Mouse (Mus musculus) hindlimb bud, embryonic 11.5 days (tissue): ENCODE results near the gene Sparcl1.

Experiments
- DNase-seq: peaks from one replicate; pipeline ENCODE4 v3.0.0-alpha.2; 2012; ENCODE audit warnings: low read depth, low spot score; ENCODE audit errors: extremely low spot score

Sparcl1 gene

DNA sequence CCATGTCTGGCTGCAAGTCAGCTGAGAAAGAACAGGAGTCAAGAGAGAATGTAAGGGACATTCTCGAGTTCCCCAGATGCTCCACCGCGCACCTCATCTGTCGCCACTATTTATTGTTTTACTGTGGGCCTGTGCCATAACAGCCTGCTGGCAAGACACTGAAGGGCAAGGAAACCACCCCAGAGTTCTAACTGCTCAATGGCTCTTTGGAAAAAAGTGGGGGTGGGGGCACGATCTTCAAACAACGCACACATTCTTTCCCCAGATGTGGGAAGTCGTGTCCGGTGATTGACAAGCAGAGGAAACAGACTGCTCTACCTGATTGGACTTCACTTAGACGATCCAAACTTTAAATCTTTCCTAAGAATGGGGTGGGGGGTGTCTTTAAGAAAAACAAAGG, 1.5 kb downstream of the Sparcl1 start:
- no peak for DNase-seq

DNA sequence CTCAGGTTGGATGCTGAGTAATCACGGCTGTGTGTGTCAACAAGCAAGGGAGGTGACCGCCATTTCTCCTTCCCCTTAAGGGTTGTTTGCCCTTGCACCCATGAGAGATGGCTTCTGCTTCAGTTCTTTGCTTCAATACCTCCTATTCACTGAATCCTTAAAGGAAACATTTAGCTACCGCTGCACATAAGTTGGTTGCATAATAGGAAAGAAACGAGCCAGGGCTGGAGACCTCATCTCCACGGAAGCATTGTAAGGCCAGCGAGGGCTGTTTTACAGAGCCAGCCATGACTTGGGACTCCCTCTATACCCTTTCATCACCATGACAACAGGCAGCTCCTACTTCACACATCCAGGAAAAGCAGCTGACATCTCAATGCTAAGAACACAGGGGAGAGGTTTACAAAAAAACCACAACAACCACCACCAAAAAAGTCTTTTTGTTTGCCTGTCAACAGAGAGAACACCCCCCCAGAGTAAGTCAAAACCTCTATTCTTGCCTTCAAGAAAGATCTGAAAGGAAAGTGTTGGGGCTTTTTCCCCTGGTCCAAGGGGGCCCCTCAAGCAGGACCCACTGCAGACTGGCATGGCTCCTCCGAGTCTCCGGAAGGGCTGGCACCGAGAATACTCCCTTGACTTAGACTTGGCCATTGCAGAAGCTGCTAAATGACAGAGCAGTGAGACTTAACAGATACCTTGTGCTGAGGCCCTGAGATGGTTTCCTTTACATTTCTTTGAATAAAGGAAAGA, 3.2 kb downstream of the Sparcl1 start:
- DNase-seq: no peak

DNA sequence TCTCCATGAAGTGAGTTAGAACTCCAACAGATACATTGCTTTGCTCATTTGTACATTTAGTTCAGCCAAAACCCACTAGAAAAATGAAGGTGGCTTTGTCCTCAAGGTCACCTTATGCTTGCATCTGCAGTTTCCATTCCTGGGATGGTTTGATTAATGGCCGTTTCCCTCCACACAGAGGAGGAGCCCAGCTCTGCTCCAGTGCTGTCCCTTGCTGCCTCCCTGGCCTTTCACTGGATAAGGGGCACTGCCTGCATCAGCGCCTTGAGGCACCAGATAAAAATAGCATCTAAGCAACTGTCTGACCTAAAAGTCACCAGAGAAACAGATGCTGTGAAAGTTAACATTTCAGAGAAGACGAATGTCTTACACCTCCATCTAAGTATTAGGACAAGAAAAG, 4.0 kb downstream of the Sparcl1 start:
- no peak for DNase-seq

DNA sequence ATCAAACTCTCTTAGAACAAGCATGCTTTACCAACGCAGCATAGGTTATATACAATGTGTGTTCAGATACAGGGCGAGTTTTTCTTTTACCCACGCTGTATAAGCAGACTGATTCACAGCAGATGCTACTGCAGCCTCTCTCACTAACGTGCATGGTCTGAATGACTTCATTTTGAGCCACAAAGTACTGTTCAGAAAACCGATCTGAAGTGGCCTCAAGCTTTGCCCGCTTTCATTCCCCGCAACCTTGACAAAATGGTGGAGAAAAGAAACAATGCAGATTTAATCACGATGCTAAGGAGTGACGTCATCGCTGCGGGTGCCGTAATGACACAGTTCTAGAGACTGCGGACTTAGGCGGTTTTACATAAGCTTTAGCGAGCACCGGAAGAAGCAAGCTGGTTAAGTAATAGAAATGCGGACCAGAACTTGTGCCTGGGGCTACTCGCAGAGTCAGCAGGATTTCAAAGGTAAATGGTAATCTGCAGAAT, 4.6 kb downstream of the Sparcl1 start:
- no peak for DNase-seq

GRCm38 (mm10) chr5:104108127-104108875, 5.2 kb downstream of the Sparcl1 start:
- no peak for DNase-seq

GRCm38 (mm10) chr5:104104111-104104510, 9.4 kb downstream of the Sparcl1 start:
- DNase-seq: no peak

GRCm38 (mm10) chr5:104103171-104103570, 10.4 kb downstream of the Sparcl1 start:
- DNase-seq: no peak

GRCm38 (mm10) chr5:104101678-104102531, 11.6 kb downstream of the Sparcl1 start:
- no peak for DNase-seq

DNA sequence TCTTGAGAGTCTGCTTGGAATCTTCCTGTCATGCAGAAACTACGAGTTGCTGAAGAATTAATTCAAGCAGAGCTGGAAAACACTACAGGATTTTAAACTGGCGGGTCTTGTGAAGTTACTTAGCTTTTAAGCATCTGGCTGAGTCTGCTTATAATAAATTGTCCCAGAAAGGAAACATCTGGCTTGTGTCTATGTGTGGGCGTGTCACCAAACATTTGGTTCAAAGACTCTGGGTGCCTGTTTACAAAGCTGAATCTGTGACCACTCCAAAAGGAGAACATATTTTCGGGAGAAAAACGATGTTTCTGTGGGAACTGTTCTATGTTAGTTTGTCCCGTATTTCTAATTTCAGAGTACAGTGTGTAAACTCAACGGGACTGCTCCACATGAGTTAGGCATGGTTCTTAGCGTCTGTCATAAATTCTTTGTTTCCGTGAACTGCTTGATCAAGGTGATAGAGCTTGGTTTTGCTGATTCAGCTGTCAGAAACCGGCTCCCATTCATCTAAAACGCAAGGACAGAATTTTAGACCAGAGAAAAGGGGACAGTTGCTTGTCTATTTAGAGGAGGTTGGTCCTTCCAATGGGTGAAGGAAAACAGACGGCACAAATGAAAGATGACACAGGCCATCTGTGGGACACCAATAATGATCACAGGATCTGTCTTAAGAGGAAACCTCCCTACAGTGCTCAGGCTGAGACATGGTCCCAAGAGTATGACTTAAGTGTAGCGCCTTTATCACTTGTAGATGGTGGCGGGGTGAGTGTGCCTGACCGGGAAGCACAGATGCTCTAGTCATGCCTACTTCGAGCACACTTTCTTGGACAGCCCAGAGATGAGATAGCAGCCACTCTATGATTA, 17.2 kb downstream of the Sparcl1 start:
- no peak for DNase-seq

DNA sequence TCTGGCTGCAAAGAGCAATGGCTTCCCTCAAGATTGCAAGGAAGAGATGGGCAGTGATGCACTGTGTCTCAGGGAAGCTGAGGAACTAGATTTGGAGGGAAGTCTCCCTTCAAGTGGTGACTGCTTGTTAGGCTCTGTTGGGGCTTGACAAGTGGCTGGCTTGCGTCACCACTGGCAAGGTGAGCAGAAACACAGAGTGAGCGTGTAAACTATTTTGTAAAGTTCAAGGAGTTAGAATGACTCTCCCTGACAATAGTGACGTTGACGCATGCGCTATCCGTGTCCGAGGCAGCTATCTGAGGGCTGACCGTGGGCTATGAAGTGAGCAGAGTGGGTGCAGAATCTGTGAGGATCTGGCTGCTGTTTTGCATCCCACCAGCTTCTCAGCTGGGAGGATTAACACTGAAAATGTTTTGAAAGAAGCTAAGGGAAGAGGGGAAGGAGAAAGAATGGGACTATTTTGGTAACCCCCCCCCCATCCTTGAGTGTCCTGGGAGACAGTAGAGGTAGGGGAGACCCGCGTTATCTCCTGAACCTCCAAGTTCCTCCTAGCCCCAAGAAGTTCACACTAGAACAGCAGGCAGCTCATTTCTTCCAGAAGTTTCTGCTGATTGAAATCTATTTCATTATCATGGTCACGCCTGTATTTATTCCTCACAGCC, 18.0 kb downstream of the Sparcl1 start:
- DNase-seq: no peak

GRCm38 (mm10) chr5:104089751-104090150, 23.8 kb downstream of the Sparcl1 start:
- no peak for DNase-seq

- DNase-seq: no peak
Measured at GRCm38 (mm10) chr5:104085366-104085765, 28.2 kb downstream of the Sparcl1 start.

- DNase-seq: no peak
Measured at GRCm38 (mm10) chr5:104080736-104081135, 32.8 kb downstream of the Sparcl1 start.

DNA sequence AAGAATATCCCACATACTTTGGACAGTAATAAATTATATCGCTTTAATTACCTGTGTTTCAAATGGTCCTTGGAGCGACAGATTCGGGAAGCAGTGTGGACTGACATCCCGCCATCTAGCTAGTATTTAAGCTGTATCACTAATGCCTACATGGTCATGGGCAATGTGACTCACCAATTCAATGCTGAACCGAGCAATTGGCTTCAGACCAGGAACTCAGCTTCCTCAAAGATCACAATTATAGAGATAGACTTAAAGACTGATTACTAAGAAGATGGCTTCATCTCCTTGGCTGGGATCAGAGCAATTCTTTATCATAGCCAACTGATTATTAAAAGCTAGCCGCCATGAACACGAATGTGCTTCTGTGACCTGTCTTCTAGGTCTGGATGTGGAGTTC, 36.0 kb downstream of the Sparcl1 start, which contains the start of gene Gm17660:
Gene Gm17660 (minus strand): TSS at position 101 of the 400 bp plus-strand sequence.
- no peak for DNase-seq

GRCm38 (mm10) chr5:104076361-104076760, 37.2 kb downstream of the Sparcl1 start:
- no peak for DNase-seq

DNA sequence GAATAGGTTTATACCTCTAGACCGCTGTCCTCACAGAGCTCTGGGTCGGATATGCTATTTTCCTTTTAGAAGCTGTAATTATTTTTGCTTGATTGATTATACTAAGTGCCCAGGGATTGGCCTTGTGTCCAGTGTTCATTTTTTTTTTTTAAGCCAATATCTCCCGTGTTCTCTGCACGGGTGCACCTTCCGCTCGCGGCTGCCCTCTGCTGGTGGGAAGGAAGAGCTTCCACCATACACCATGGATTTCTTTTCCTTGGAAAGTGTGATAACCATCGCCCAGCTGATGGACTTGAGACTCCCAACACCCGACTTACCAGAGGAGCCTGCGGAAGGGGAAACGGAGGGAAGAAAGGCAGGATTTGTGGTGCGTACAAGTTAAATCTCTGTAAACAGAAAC, 39.1 kb downstream of the Sparcl1 start:
- DNase-seq: no peak

- no peak for DNase-seq
Measured at GRCm38 (mm10) chr5:104073602-104074001, 39.9 kb downstream of the Sparcl1 start.

GRCm38 (mm10) chr5:104072272-104072886, 41.2 kb downstream of the Sparcl1 start:
- DNase-seq: no peak

- no peak for DNase-seq
Measured at GRCm38 (mm10) chr5:104071048-104071447, 42.5 kb downstream of the Sparcl1 start.
